Comparison of ENCODE assay signal across 9 mouse cellular contexts in genomic region chr6:85190671-85191070, GRCm38 (mm10). TPM values are rescaled to one million over a fixed set of nuclear protein-coding genes. Genes with fewer than 3 reads are reported as not detected.
DNase-seq lines count a peak whose midpoint lies in the region; ATAC-seq and TF ChIP-seq lines count a peak whose summit lies in the region.
"Had no signal": no experiment of that assay in that cellular context is flagged by ENCODE, and none has a peak within 500 bp of the region (broad histone marks: within the 10 kb centered on the region; RNA-seq: fewer than 3 reads in every experiment).

No protein-coding gene starts in this region.

- WGBS in forebrain, postnatal 0 days = 4% methylated on average over 13 of the region's 13 CpGs
- WGBS in midbrain, embryonic 10.5 days = 0% methylated on average over 13 of the region's 13 CpGs
- 21% methylated on average over 13 of the region's 13 CpGs for WGBS in cerebellum, adult 2 months

- no peaks in the 10 kb centered on the region for H3K36me3 ChIP-seq in E14TG2a.4 (ENCODE audit: insufficient read depth, low read length)
- H3K36me3 ChIP-seq in forebrain, postnatal 0 days (ENCODE audit: insufficient read depth) = no peaks in the 10 kb centered on the region
- no peaks in the 10 kb centered on the region for H3K36me3 ChIP-seq in midbrain, embryonic 10.5 days

- no peak for TF ChIP-seq CTCF in gastrocnemius, adult 2 months (IDR thresholded peaks at IDR 0.05)
- no peak for TF ChIP-seq CTCF in E14TG2a.4 (conservative IDR thresholded peaks at IDR 0.05; ENCODE audit: low read length)
- TF ChIP-seq CTCF in forebrain, postnatal 0 days (IDR thresholded peaks at IDR 0.05; ENCODE audit: low read depth) = no peak
- TF ChIP-seq CTCF in cerebellum, adult 2 months (IDR thresholded peaks at IDR 0.05; ENCODE audit: borderline replicate concordance, insufficient read depth, low read depth, low read length) = no peak

- no peak overlapping the region for H3K27ac ChIP-seq in gastrocnemius, adult 2 months
- peak overlapping the region; percentile 64 for H3K27ac ChIP-seq in forebrain, postnatal 0 days (ENCODE audit: low read depth, low read length)
- no peak overlapping the region for H3K27ac ChIP-seq in midbrain, embryonic 10.5 days (replicated peaks)
- no peak overlapping the region for H3K27ac ChIP-seq in cerebellum, adult 2 months (ENCODE audit: insufficient read depth, low read length)

- peaks cover 94% of the 10 kb centered on the region for H3K27me3 ChIP-seq in E14TG2a.4 (ENCODE audit: insufficient read depth, low read length)
- peaks cover 17% of the 10 kb centered on the region for H3K27me3 ChIP-seq in forebrain, postnatal 0 days (ENCODE audit: insufficient read depth, low read length)
- peaks cover 100% of the 10 kb centered on the region for H3K27me3 ChIP-seq in midbrain, embryonic 10.5 days (ENCODE audit: low read depth, poor library complexity, severe bottlenecking)
- peaks cover 18% of the 10 kb centered on the region; the same call in 1 of the 2 replicates for H3K27me3 ChIP-seq in cerebellum, adult 2 months (ENCODE audit: control insufficient read depth, insufficient read depth, low read length)

- peak overlapping the region; percentile 68 for H3K4me2 ChIP-seq in forebrain, postnatal 0 days (ENCODE audit: low read depth)

- no peak for TF ChIP-seq POLR2A in cerebellum, adult 2 months (IDR thresholded peaks at IDR 0.05; ENCODE audit: borderline replicate concordance, insufficient read depth, low read length)

- DNase-seq in gastrocnemius, adult 2 months = no peak
- no peak for DNase-seq in gastrocnemius, postnatal 25 days
- DNase-seq in forebrain, postnatal 0 days = no peak
- peak; percentile 66 for DNase-seq in midbrain, embryonic 10.5 days (ENCODE audit: low spot score)
- DNase-seq in frontal cortex, postnatal 14 days (ENCODE audit: low spot score in 2 of 2) = no peak
- DNase-seq in cerebellum, adult 2 months = no peak

- H3K4me1 ChIP-seq in E14TG2a.4 (replicated peaks; ENCODE audit: low read depth, low read length) = peaks cover 53% of the 10 kb centered on the region
- H3K4me1 ChIP-seq in forebrain, postnatal 0 days (ENCODE audit: insufficient read depth) = peaks cover 29% of the 10 kb centered on the region
- peaks cover 61% of the 10 kb centered on the region for H3K4me1 ChIP-seq in midbrain, embryonic 10.5 days
- H3K4me1 ChIP-seq in cerebellum, adult 2 months (ENCODE audit: control insufficient read depth, insufficient read depth, low read length) = peaks cover 9% of the 10 kb centered on the region; the same call in 1 of the 2 replicates

- H3K9ac ChIP-seq in forebrain, postnatal 0 days = peak overlapping the region; percentile 63

- H3K9me3 ChIP-seq in E14TG2a.4 (ENCODE audit: low read length) = no peaks in the 10 kb centered on the region
- no peaks in the 10 kb centered on the region for H3K9me3 ChIP-seq in forebrain, postnatal 0 days (ENCODE audit: low read length)
- H3K9me3 ChIP-seq in midbrain, embryonic 10.5 days (replicated peaks) = no peaks in the 10 kb centered on the region

- H3K4me3 ChIP-seq in gastrocnemius, adult 2 months = peak overlapping the region; percentile 66
- H3K4me3 ChIP-seq in E14TG2a.4 (replicated peaks; ENCODE audit: low read length) = peak overlapping the region; percentile 23; the same call in 1 of the 2 replicates
- H3K4me3 ChIP-seq in forebrain, postnatal 0 days (ENCODE audit: low read depth, low read length) = peak overlapping the region; percentile 50
- H3K4me3 ChIP-seq in midbrain, embryonic 10.5 days = peak overlapping the region; percentile 49
- no peak overlapping the region for H3K4me3 ChIP-seq in cerebellum, adult 2 months (replicated peaks; ENCODE audit: insufficient read depth, low read depth, low read length)
- H3K4me3 ChIP-seq: myocyte had no signal

- no peak for ATAC-seq in forebrain, postnatal 0 days
- ATAC-seq in cerebellum, adult (ENCODE audit: insufficient number of reproducible peaks, low FRiP score, low TSS enrichment) = no peak

- intact Hi-C loops in gastrocnemius, adult 2 months (cut with DNase I) = no loop called here

RNA-seq across cellular contexts. Expression of gene Emx1, which starts 3.4 kb away (rescaled TPM):
- not detected for total RNA-seq in gastrocnemius, adult 2 months (2021)
- not detected for total RNA-seq in gastrocnemius, postnatal 25 days (2021)
- total RNA-seq in forebrain, postnatal 0 days (2014; rRNA removed) = 25.7 and 41.6 TPM in 2 replicates
- polyA plus RNA-seq in forebrain, postnatal 0 days (2015; fragmentation: Nextera tagmentation; extraction: Ambion mirVana) = 28.8 and 41.0 TPM in 2 replicates
- polyA plus RNA-seq in midbrain, embryonic 10.5 days (2016; fragmentation: Nextera tagmentation; extraction: Ambion mirVana) = 2.2 and 3.5 TPM in 2 replicates
- 0.11 and 0.19 TPM in 2 replicates for polyA plus RNA-seq in cerebellum, adult 2 months (2012; rRNA removed)
- polyA plus RNA-seq: myocyte had no signal

RNA-seq across cellular contexts. Expression of gene Spr, which starts 53.1 kb away (rescaled TPM):
- total RNA-seq in gastrocnemius, adult 2 months (2021) = 10 to 100 TPM; 40.7 to 57.9 TPM
- 10 to 100 TPM; 44.9 to 50.4 TPM for total RNA-seq in gastrocnemius, postnatal 25 days (2021)
- total RNA-seq in forebrain, postnatal 0 days (2014; rRNA removed) = 34.3 and 52.0 TPM in 2 replicates
- 38.4 and 49.5 TPM in 2 replicates for polyA plus RNA-seq in forebrain, postnatal 0 days (2015; fragmentation: Nextera tagmentation; extraction: Ambion mirVana)
- 48.5 and 55.7 TPM in 2 replicates for polyA plus RNA-seq in midbrain, embryonic 10.5 days (2016; fragmentation: Nextera tagmentation; extraction: Ambion mirVana)
- polyA plus RNA-seq in cerebellum, adult 2 months (2012; rRNA removed) = 26.9 TPM in 2 replicates

Comparison
In these comparisons a context has a peak if more than half of its experiments do, and no peak if none do; other contexts are left out.
1. RNA of gene Emx1, which starts 3.4 kb away (total RNA-seq): 25.7 to 41.6 TPM in forebrain, postnatal 0 days; not detected in gastrocnemius, adult 2 months and not detected in gastrocnemius, postnatal 25 days; every median in the first group is over 10 times any median in the second.